Mouse (Mus musculus) hindbrain, postnatal 0 days (tissue): ENCODE data around the gene Ostc. TPM values are rescaled to one million over a fixed set of nuclear protein-coding genes. Genes with fewer than 3 reads are reported as not detected.

ENCODE experiments used
- ATAC-seq: fragments of 200-750 bp; cut with Nextera tagmentation; 2 replicates; pipeline ENCODE4 v1.8.0; 2017; ENCODE audit warnings: mild to moderate bottlenecking, moderate TSS enrichment, moderate library complexity
- DNase-seq: peaks from one replicate; pipeline ENCODE4 v3.0.0-alpha.2; 2015; ENCODE audit warnings: low spot score
- H3K27ac ChIP-seq: fragments of 300-500 bp; sonication (generic); 2 replicates; pipeline ENCODE4 v1.5.1; 2014; ENCODE audit warnings: mild to moderate bottlenecking
- H3K27me3 ChIP-seq: fragments of 300-500 bp; sonication (generic); 2 replicates; pipeline ENCODE4 v1.6.1; 2014; ENCODE audit warnings: low read length, mixed read lengths; ENCODE audit not compliant: insufficient read depth
- H3K36me3 ChIP-seq: fragments of 300-500 bp; sonication (generic); 2 replicates; pipeline ENCODE4 v1.6.1; 2014; ENCODE audit warnings: low read length, mixed read lengths; ENCODE audit not compliant: insufficient read depth
- H3K4me1 ChIP-seq: fragments of 300-500 bp; sonication (generic); 2 replicates; pipeline ENCODE4 v1.6.1; 2014; ENCODE audit warnings: antibody characterized with exemption, low read length, mixed read lengths; ENCODE audit not compliant: insufficient read depth
- H3K4me2 ChIP-seq: fragments of 300-500 bp; sonication (generic); 2 replicates; pipeline ENCODE4 v1.6.1; 2014; ENCODE audit warnings: low read depth, mild to moderate bottlenecking, low read length, moderate library complexity, mixed read lengths
- H3K4me3 ChIP-seq: fragments of 300-500 bp; sonication (generic); 2 replicates; pipeline ENCODE4 v1.5.1; 2014; ENCODE audit warnings: low read length
- H3K9ac ChIP-seq: fragments of 300-500 bp; sonication (generic); replicated peaks from 2 replicates; pipeline ENCODE4 v1.6.1; 2014; ENCODE audit warnings: mild to moderate bottlenecking, low read length, moderate library complexity, mixed read lengths
- H3K9me3 ChIP-seq: fragments of 300-500 bp; sonication (generic); 2 replicates; pipeline ENCODE4 v1.6.1; 2016; ENCODE audit warnings: low read length, mixed read lengths
- CTCF ChIP-seq: IDR thresholded peaks from 2 replicates; pipeline ENCODE4 v1.5.1; 2016; ENCODE audit warnings: antibody characterized with exemption, control low read depth, low read depth
- WGBS: fragments of 180-500 bp; shearing (Covaris S2); extraction: QIAGEN DNeasy Blood & Tissue Kit; methylation state at CpG from one replicate; pipeline ENCODE4 v1.1.7; 2014; 5-methylcytosine and 5-hydroxymethylcytosine counted together
- polyA plus RNA-seq: library from polyadenylated mRNA; unstranded; fragments of >200 nt; fragmentation: Nextera tagmentation; extraction: Ambion mirVana; gene quantifications from 2 replicates; pipeline ENCODE4 v1.2.1, GENCODE M21; 2015
- total RNA-seq: library from RNA; depleted of rRNA; stranded (reverse); fragments of >200 nt; gene quantifications from 2 replicates; pipeline ENCODE4 v1.2.3, GENCODE M21; 2014; rRNA removed

Gene Ostc
- total and polyA plus RNA-seq, 2 experiments from 2014 or later: 96.4 to 182 TPM

DNA sequence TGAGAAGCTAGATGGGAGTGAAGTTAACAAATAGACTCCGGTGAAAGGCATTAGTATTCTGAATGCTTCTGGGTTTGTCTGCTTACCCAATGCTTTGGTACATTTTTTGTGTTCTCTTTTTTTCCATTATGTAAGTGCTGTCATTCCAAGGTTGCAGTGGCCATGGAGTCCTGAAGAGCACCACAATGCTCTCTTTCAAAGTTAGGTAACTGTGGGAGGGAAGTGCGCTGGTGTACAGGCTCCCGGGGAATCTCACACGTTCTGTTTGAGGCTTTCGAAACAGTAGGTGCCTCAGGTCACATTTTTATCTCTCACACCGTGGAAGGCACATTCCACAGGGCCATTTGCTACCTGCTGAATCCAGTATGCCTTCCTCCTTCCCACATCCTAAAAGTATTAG, 59.7 kb downstream of the Ostc start:
- Histone ChIP-seq H3K9me3 (no peaks in the 10 kb centered on the region), H3K27ac (no peak overlapping the region), H3K36me3 (no peaks in the 10 kb centered on the region), H3K27me3 (no peaks in the 10 kb centered on the region), H3K4me3 (no peak overlapping the region), H3K4me2 (no peak overlapping the region), H3K9ac (no peak overlapping the region), H3K4me1 (no peaks in the 10 kb centered on the region)
- no peak for DNase-seq
- TF ChIP-seq CTCF: no peak
- 49% methylated on average over 6 of the region's 6 CpGs for WGBS
- no peak for ATAC-seq

DNA sequence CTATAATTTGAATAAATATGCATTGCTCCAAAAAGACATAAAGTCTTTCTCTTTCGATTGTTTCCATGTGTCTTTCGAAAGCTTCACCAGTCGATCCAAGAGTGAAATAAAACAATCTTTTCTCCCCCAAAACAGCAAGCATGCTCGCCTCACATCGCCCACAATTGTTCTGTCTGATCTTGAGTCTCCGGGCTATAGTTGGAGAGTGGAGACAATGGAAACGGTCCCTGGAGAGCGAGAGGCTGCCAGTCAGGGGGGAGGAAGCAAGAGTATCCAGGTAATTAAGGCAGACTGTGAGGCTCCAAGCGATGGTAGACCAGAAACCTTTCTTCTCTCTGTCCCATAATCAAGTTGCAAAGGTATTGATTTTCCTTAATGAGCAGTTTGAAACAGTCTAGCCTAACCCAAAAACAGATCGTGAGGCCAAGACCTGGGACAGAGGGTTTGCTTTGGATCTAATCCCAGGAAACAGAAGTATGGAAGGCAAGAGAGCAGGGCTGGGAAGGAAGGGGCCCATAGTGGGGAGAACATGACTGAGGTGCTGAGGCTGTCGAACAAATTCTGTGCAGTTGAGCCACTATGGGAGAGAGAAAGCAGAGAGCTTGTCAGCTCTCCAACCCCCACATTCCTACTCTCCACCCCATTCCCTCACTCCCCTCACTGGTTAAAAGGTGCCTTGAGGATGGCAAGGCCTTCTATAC, 63.0 kb downstream of the Ostc start:
- Histone ChIP-seq H3K9me3 (0 out of 2 replicates have a peak, but pooled peaks cover 3% of the 10 kb centered on the region), H3K27ac (no peak overlapping the region), H3K36me3 (no peaks in the 10 kb centered on the region), H3K4me3 (no peak overlapping the region), H3K9ac (no peak overlapping the region), H3K4me1 (no peaks in the 10 kb centered on the region), H3K4me2 (no peak overlapping the region), H3K27me3 (no peaks in the 10 kb centered on the region)
- 70% methylated on average over 11 of the region's 11 CpGs for WGBS
- TF ChIP-seq CTCF: no peak
- DNase-seq (no peak), ATAC-seq (no peak)

Other genes starting within 250 kb of the Ostc start
- gene Etnppl, start 92.0 kb downstream of the Ostc start, total RNA-seq: not detected in 2 replicates
- 0.08 and 0.13 TPM in 2 replicates for gene Etnppl, start 92.0 kb downstream of the Ostc start, polyA plus RNA-seq
- gene Rpl34, start 21.0 kb upstream of the Ostc start, total RNA-seq: 572 and 622 TPM in 2 replicates
- gene Rpl34, start 21.0 kb upstream of the Ostc start, polyA plus RNA-seq: 543 and 545 TPM in 2 replicates